Mouse (Mus musculus): ENCODE results near the gene Igsf8. TPM values are rescaled to one million over a fixed set of nuclear protein-coding genes. Genes with fewer than 3 reads are reported as not detected.

The Igsf8 gene
- 64.7 and 69.0 TPM in 2 replicates for polyA plus RNA-seq (2014; fragmentation: Nextera tagmentation; extraction: Ambion mirVana)

DNA sequence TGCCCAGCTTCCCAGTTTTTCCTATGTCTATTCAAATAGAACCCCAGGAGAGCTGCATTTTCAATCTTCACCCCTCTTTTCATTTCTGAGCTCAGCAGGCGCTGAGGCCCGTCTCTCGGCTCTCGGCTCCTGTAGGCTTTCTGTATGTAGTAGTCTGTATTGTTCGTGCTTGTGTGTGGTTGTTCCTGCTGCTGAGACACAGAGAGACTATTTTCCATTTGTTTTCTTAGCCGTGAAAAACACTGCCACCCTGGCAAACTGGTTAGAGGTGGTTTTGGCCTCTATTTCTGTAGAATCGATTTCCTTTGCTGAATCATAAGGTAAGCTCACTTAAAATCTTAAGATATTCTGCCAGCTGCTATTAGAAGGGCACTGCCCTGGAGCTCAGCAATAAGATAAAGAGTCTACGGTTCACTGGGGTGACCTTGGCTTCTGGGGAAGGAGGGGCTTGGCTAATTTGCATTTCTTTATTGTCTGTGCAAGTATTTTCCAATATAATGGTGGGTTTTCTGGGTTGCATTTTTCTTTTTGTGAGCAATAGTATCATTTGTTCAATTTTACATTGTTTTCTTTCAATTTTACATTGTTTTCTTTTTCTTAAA is at the start of gene Igsf8:
Gene Igsf8 (plus strand): TSS at position 165 of the 602 bp plus-strand sequence.
- H3K27me3 ChIP-seq (ENCODE audit: control insufficient read depth, insufficient read depth, low read length), result no peaks in the 10 kb centered on the region
- WGBS, result 13% methylated on average over 8 of the region's 8 CpGs
- ATAC-seq (ENCODE audit: low FRiP score), result no peak

DNA sequence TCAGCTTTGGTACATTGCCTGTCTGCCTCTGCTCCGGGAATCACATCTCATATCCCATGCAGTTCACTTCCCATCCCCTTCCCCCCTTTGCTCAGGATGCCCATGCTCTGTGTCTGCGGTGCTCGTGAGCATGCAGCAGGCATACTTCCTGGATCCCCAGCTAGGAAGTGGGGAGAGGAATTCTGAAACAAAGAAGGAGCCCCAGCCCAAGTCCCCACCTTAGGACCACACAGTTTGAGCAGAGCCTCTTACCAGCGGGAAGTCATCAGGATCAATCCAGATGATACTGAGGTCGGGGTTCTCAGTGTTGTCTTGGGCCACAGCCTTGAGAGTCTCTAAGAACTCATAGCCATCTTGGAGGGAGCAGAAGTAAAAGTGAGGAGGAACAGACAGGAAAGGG is 48.7 kb upstream of the Igsf8 start:
- Histone ChIP-seq H3K4me1 (replicated peaks; ENCODE audit: control insufficient read depth, insufficient read depth, low read length) (peaks cover 4% of the 10 kb centered on the region; the same call in 1 of the 2 replicates), H3K4me2 (replicated peaks) (no peak overlapping the region), H3K27ac (0 out of 2 replicates have a peak overlapping the region, but pooled peaks have one; percentile 5), H3K9ac (no peak overlapping the region), H3K9me3 (ENCODE audit: control insufficient read depth, low read length) (no peaks in the 10 kb centered on the region), H3K4me3 (replicated peaks; ENCODE audit: low read length) (no peak overlapping the region), H3K36me3 (replicated peaks; ENCODE audit: control insufficient read depth, insufficient read depth) (no peaks in the 10 kb centered on the region), H3K27me3 (ENCODE audit: control insufficient read depth, insufficient read depth, low read length) (no peaks in the 10 kb centered on the region)
- WGBS, result 48% methylated on average over 5 of the region's 5 CpGs
- no peak for DNase-seq (ENCODE audit: low spot score)
- ATAC-seq (ENCODE audit: low FRiP score), result no peak

More for the DNA sequence above, at the start of gene Igsf8:
- DNase-seq (ENCODE audit: low spot score), result peak; percentile 47
- Histone ChIP-seq H3K4me3 (replicated peaks; ENCODE audit: low read length) (no peak within 1 kb of the TSS), H3K9me3 (ENCODE audit: control insufficient read depth, low read length) (peaks cover 3% of the 10 kb centered on the region; the same call in 1 of the 2 replicates), H3K4me2 (replicated peaks) (no peak within 1 kb of the TSS), H3K36me3 (replicated peaks; ENCODE audit: control insufficient read depth, insufficient read depth) (no peaks in the 10 kb centered on the region), H3K9ac (no peak within 1 kb of the TSS), H3K27ac (peak within 1 kb of the TSS; percentile 63; the same call in 1 of the 2 replicates), H3K4me1 (replicated peaks; ENCODE audit: control insufficient read depth, insufficient read depth, low read length) (no peaks in the 10 kb centered on the region; the same call in 1 of the 2 replicates)

DNA sequence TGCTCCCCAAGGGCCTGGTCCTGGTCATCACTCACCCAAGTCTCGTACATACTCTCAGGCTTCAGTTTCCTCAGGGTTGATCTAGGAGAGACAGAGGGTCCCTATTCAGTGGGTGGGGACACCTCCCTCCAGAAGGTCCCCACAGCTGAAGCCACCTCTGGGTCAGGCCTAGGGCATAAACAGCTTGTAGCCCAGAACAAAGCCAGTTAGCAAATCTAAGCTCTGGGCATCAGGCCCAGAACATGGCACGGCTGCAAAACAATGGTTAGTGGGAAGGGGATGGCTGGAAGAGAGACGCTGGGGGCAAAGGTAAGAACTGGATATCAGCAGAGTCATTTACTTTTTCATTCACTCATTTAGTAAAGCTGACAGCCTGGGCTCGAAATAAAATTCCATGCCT is 47.7 kb upstream of the Igsf8 start:
- no peak overlapping the region for H3K4me2 ChIP-seq (replicated peaks)
- H3K9ac ChIP-seq, result no peak overlapping the region
- ATAC-seq (ENCODE audit: low FRiP score) (peak; percentile 34), DNase-seq (ENCODE audit: low spot score) (no peak)
- no peaks in the 10 kb centered on the region for H3K9me3 ChIP-seq (ENCODE audit: control insufficient read depth, low read length)
- no peaks in the 10 kb centered on the region for H3K27me3 ChIP-seq (ENCODE audit: control insufficient read depth, insufficient read depth, low read length)
- 41% methylated on average over 4 of the region's 4 CpGs for WGBS
- peak overlapping the region; percentile 14; the same call in 1 of the 2 replicates for H3K27ac ChIP-seq
- H3K36me3 ChIP-seq (replicated peaks; ENCODE audit: control insufficient read depth, insufficient read depth), result no peaks in the 10 kb centered on the region
- H3K4me3 ChIP-seq (replicated peaks; ENCODE audit: low read length), result no peak overlapping the region
- H3K4me1 ChIP-seq (replicated peaks; ENCODE audit: control insufficient read depth, insufficient read depth, low read length), result peaks cover 5% of the 10 kb centered on the region

DNA sequence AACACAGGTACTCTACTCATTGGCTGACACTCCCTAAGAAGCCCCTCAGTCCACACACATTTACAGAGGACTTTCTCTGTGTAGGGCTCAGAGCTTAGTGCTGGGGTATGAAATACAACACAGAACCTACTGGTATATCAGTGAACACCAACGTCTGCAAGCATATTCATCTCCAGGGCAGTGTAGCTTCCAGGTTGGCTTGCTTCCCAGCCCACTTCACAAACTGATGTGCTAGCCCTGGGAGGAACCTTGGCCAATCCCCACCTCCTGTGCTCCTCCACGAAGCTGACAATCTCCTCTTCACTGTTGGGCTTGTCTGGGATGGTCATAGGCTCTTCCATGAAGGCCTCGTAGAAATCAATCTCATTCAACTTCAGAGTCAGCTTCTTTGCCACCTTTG is 46.7 kb upstream of the Igsf8 start:
- no peak overlapping the region for H3K4me3 ChIP-seq (replicated peaks; ENCODE audit: low read length)
- no peak overlapping the region for H3K27ac ChIP-seq
- ATAC-seq (ENCODE audit: low FRiP score) (no peak), DNase-seq (ENCODE audit: low spot score) (no peak)
- H3K9ac ChIP-seq, result no peak overlapping the region
- peaks cover 9% of the 10 kb centered on the region for H3K4me1 ChIP-seq (replicated peaks; ENCODE audit: control insufficient read depth, insufficient read depth, low read length)
- WGBS, result 60% methylated on average over 3 of the region's 3 CpGs
- no peak overlapping the region for H3K4me2 ChIP-seq (replicated peaks)
- H3K36me3 ChIP-seq (replicated peaks; ENCODE audit: control insufficient read depth, insufficient read depth), result no peaks in the 10 kb centered on the region
- H3K27me3 ChIP-seq (ENCODE audit: control insufficient read depth, insufficient read depth, low read length), result no peaks in the 10 kb centered on the region
- no peaks in the 10 kb centered on the region for H3K9me3 ChIP-seq (ENCODE audit: control insufficient read depth, low read length)

DNA sequence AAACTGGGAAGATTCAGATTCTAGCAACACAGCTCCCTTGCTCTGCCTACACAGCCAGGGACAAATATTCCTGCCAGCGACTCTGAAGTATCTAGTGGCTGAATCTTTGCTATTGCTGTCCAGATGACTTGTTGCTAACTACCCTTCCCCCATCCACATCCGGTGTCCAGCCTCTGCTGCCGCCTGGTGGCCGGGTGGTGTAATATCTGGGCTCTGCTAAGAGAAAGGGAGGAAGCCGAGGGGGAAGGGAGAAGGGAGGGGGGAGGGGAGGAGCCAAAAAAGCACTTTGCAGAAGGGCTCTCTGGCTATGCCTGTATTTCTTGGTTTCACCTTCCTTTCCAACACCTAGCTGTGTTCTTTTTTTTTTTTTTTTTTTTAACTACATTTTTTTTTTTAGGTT is 44.3 kb upstream of the Igsf8 start:
- WGBS, result 0% methylated on average over 5 of the region's 5 CpGs
- no peaks in the 10 kb centered on the region for H3K9me3 ChIP-seq (ENCODE audit: control insufficient read depth, low read length)
- no peak overlapping the region for H3K9ac ChIP-seq
- no peaks in the 10 kb centered on the region for H3K36me3 ChIP-seq (replicated peaks; ENCODE audit: control insufficient read depth, insufficient read depth)
- peak; percentile 31; the same call in 1 of the 2 replicates for ATAC-seq (ENCODE audit: low FRiP score)
- DNase-seq (ENCODE audit: low spot score), result peak; percentile 88
- peaks cover 27% of the 10 kb centered on the region for H3K4me1 ChIP-seq (replicated peaks; ENCODE audit: control insufficient read depth, insufficient read depth, low read length)
- no peak overlapping the region for H3K27ac ChIP-seq
- no peak overlapping the region for H3K4me3 ChIP-seq (replicated peaks; ENCODE audit: low read length)
- 0 out of 2 replicates have a peak overlapping the region, but pooled peaks have one; percentile 11 for H3K4me2 ChIP-seq (replicated peaks)
- no peaks in the 10 kb centered on the region for H3K27me3 ChIP-seq (ENCODE audit: control insufficient read depth, insufficient read depth, low read length)

DNA sequence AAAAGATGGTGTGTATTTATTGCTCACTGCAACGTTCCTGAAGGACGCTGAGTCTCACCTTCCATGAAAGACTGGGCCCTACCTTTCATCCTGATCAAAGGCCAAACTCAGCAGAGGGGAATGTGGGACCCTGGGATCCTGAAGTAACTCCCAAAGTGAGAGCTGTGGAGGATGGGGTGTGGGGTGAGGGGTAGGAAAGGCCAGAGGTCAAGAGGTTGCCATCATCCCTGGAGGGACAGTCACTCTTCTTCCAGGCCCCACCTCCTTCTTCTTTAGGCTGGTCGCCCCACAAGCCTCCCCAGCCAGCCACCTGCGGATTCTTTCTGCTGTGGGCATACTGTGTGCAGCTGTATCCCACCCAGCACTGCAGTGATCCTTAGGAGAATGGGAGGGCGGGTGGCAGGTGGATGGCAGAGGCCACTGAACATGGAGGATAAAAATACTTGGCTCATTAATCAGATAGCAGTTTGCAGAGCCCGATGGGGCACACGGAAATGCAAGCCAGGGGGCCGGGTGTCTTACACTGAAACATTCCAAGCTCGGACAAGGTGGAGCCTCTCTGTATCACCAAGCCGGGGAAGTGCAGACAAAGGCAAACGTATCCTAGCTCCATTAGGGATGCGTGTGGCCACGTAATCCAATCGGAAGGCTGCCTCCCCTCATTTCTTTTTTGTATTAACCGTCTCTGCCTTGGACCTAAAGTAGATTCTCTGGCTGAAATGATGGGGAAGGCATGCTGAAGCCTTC is 43.1 kb upstream of the Igsf8 start:
- 43% methylated on average over 15 of the region's 15 CpGs for whole genome bisulfite sequencing
- Histone ChIP-seq H3K36me3 (replicated peaks; ENCODE audit: control insufficient read depth, insufficient read depth) (no peaks in the 10 kb centered on the region), H3K27me3 (ENCODE audit: control insufficient read depth, insufficient read depth, low read length) (no peaks in the 10 kb centered on the region), H3K9ac (no peak overlapping the region), H3K9me3 (ENCODE audit: control insufficient read depth, low read length) (no peaks in the 10 kb centered on the region), H3K4me2 (replicated peaks) (no peak overlapping the region), H3K27ac (no peak overlapping the region), H3K4me1 (replicated peaks; ENCODE audit: control insufficient read depth, insufficient read depth, low read length) (peaks cover 27% of the 10 kb centered on the region), H3K4me3 (replicated peaks; ENCODE audit: low read length) (no peak overlapping the region)
- no peak for ATAC-seq (ENCODE audit: low FRiP score)
- DNase-seq (ENCODE audit: low spot score), result no peak

DNA sequence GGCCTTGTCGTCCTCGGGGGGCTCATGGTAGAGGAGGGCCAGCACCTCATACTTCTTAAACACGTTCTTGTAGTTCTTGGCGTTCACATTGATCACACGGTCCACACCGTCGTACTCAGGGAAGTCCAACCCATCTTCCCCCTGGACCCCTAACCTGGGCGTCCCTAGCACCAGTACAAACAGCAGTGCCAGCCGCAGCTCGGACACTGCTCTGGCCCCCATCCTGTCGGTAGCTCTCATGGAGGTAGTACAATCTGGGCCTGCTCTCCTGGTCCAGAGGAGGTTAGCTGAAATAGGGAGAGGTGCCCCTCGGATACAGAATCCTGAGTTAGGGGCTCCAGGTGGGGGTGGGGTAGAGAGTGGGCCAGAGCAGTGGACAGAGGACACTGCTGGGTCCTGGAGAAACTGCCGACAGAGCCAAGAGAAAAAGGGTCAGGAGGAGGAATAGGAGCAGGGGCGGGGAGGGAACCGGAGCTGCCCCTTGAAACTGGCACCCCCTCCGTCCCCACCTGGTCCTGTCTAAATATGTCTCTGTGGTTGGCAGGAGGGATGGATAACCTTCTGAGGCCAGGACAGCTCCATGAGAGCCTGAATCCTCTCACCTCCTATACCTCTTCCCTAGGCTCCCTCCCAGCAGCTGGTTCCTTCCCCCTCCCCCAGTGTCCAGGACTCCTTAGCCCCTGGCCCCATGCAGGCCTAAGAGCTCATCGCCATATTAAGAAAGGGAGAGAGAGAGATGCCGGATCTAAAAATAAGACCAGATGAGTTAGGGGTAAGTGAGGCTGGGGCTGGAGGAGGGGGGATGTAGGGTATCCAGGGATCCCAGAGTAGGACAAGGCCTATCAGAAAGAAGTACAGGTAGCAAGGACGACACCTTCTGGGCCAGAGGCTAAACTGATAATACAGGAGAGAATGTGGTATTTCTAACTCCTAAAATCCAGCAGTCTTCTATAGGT is 41.7 kb upstream of the Igsf8 start, which contains the start of gene Casq1:
Gene Casq1 (minus strand): TSS at position 418 of the 956 bp plus-strand sequence.
- H3K4me1 ChIP-seq (replicated peaks; ENCODE audit: control insufficient read depth, insufficient read depth, low read length), result peaks cover 23% of the 10 kb centered on the region
- ATAC-seq (ENCODE audit: low FRiP score), result no peak

DNA sequence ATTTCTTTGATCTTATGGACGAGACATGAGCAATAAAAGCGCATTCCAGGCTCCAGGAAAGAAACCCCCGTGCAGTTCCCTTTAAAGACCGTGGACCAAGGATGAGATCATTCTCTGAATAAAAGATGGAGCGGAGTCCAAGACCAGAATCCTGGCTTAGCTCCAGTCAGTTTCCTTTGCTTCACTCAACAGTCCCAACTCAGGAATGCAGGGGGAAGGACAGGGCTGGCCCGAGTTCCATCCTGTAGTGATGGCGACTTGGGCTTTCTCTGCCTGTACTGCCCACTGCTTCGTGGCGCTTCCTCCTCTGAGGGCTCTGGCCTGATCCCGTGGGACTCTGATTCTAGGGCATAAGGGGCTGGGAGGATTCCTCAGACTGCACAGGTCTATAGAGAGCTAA is 41.0 kb upstream of the Igsf8 start:
- Histone ChIP-seq H3K27ac (peak overlapping the region; percentile 65), H3K4me2 (replicated peaks) (no peak overlapping the region), H3K9me3 (ENCODE audit: control insufficient read depth, low read length) (no peaks in the 10 kb centered on the region), H3K27me3 (ENCODE audit: control insufficient read depth, insufficient read depth, low read length) (no peaks in the 10 kb centered on the region), H3K4me3 (replicated peaks; ENCODE audit: low read length) (no peak overlapping the region), H3K36me3 (replicated peaks; ENCODE audit: control insufficient read depth, insufficient read depth) (no peaks in the 10 kb centered on the region), H3K4me1 (replicated peaks; ENCODE audit: control insufficient read depth, insufficient read depth, low read length) (peaks cover 23% of the 10 kb centered on the region), H3K9ac (no peak overlapping the region)
- peak; percentile 39; the same call in 1 of the 2 replicates for ATAC-seq (ENCODE audit: low FRiP score)
- 43% methylated on average over 10 of the region's 10 CpGs for WGBS
- peak; percentile 50 for DNase-seq (ENCODE audit: low spot score)

More for the DNA sequence above, 41.7 kb upstream of the Igsf8 start, which contains the start of gene Casq1:
- WGBS, result 87% methylated on average over 19 of the region's 19 CpGs
- Histone ChIP-seq H3K27ac (peak within 1 kb of the TSS; percentile 65), H3K27me3 (ENCODE audit: control insufficient read depth, insufficient read depth, low read length) (no peaks in the 10 kb centered on the region), H3K36me3 (replicated peaks; ENCODE audit: control insufficient read depth, insufficient read depth) (no peaks in the 10 kb centered on the region), H3K4me3 (replicated peaks; ENCODE audit: low read length) (no peak within 1 kb of the TSS), H3K4me2 (replicated peaks) (no peak within 1 kb of the TSS), H3K9me3 (ENCODE audit: control insufficient read depth, low read length) (no peaks in the 10 kb centered on the region), H3K9ac (no peak within 1 kb of the TSS)
- no peak for DNase-seq (ENCODE audit: low spot score)

Measured in hindbrain, embryonic 14.5 days (tissue).